In the genomic region with DNA sequence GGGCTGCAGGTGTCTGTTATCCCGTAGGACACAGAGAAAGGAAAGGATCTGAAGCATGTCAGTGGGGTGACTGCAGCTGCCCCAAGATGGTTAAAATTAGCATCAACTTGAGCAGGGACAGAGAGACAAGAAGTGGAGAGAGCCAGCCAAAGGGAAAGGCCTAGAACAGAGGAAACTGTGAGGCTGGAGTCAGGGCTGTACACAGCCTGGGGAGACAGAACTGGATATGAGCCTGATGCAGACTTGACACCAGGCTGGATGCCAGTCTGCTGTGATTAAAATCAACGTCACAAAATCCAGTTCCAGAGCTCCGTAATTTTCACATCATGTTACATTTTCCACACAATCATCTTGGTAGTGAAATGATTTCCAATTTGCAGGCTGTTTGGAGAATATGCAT, we compare ENCODE assay signal across 17 mouse cellular contexts. TPM values are rescaled to one million over a fixed set of nuclear protein-coding genes. Genes with fewer than 3 reads are reported as not detected.
DNase-seq lines count a peak whose midpoint lies in the region; ATAC-seq lines count a peak whose summit lies in the region.
"Had no signal": no experiment of that assay in that cellular context is flagged by ENCODE, and none has a peak within 500 bp of the region (broad histone marks: within the 10 kb centered on the region; RNA-seq: fewer than 3 reads in every experiment).

No protein-coding gene starts in this region.

- H3K9ac ChIP-seq in forebrain, embryonic 15.5 days (replicated peaks) = no peak overlapping the region
- H3K9ac ChIP-seq in forebrain, embryonic 12.5 days = no peak overlapping the region
- H3K9ac ChIP-seq in forebrain, embryonic 16.5 days (replicated peaks; ENCODE audit: low read depth, low read length) = no peak overlapping the region
- H3K9ac ChIP-seq: hindbrain, embryonic 14.5 days; intestine, embryonic 15.5 days had no signal

- no peak for ATAC-seq in forebrain, embryonic 15.5 days (replicated peaks)
- ATAC-seq in forebrain, embryonic 12.5 days (ENCODE audit: low FRiP score) = no peak
- ATAC-seq in forebrain, embryonic 16.5 days = peak; percentile 69
- ATAC-seq: intestine, embryonic 15.5 days had no signal

- no peaks in the 10 kb centered on the region for H3K9me3 ChIP-seq in forebrain, embryonic 15.5 days
- H3K9me3 ChIP-seq in forebrain, embryonic 12.5 days = no peaks in the 10 kb centered on the region
- H3K9me3 ChIP-seq in forebrain, embryonic 16.5 days (ENCODE audit: control insufficient read depth, low read length) = no peaks in the 10 kb centered on the region
- H3K9me3 ChIP-seq: G1E; heart, embryonic 10.5 days; intestine, embryonic 15.5 days had no signal

- no peaks in the 10 kb centered on the region for H3K36me3 ChIP-seq in forebrain, embryonic 15.5 days
- no peaks in the 10 kb centered on the region for H3K36me3 ChIP-seq in forebrain, embryonic 12.5 days (replicated peaks)
- H3K36me3 ChIP-seq in forebrain, embryonic 16.5 days (ENCODE audit: control insufficient read depth, insufficient read depth) = no peaks in the 10 kb centered on the region
- H3K36me3 ChIP-seq: G1E; heart, embryonic 10.5 days; hindbrain, embryonic 10.5 days; intestine, embryonic 15.5 days had no signal

- WGBS in forebrain, embryonic 15.5 days = 71% methylated on average over 3 of the region's 3 CpGs
- WGBS in forebrain, embryonic 12.5 days = 84% methylated on average over 3 of the region's 3 CpGs
- 59% methylated on average over 3 of the region's 3 CpGs for WGBS in forebrain, embryonic 16.5 days

- H3K4me3 ChIP-seq in forebrain, embryonic 15.5 days = no peak overlapping the region
- H3K4me3 ChIP-seq in forebrain, embryonic 12.5 days (replicated peaks) = no peak overlapping the region
- H3K4me3 ChIP-seq in forebrain, embryonic 16.5 days (replicated peaks; ENCODE audit: low read length) = no peak overlapping the region
- H3K4me3 ChIP-seq: heart, embryonic 10.5 days; hindbrain, embryonic 10.5 days; intestine, embryonic 15.5 days had no signal

- no peak overlapping the region for H3K4me2 ChIP-seq in forebrain, embryonic 15.5 days (replicated peaks)
- H3K4me2 ChIP-seq in forebrain, embryonic 12.5 days = no peak overlapping the region
- H3K4me2 ChIP-seq in forebrain, embryonic 16.5 days (ENCODE audit: low read length) = no peak overlapping the region
- H3K4me2 ChIP-seq: hindbrain, embryonic 14.5 days; intestine, embryonic 15.5 days had no signal

- DNase-seq in retina, postnatal 1 day = peak; percentile 21
- no peak for DNase-seq in retina, embryonic 14.5 days (ENCODE audit: low spot score)
- no peak for DNase-seq in adrenal gland, adult (ENCODE audit: inconsistent age in 2 of 2, low spot score in 1 of 2)
- DNase-seq: adrenal gland, postnatal 10 days; cerebellum, adult 18-20 months; cerebellum, adult 9-11 months; cerebellum, postnatal 36 days; gastrocnemius, postnatal 10 days; kidney, adult 18-20 months had no signal

- H3K27ac ChIP-seq in forebrain, embryonic 15.5 days (replicated peaks) = peak overlapping the region; percentile 28; the same call in 1 of the 2 replicates
- no peak overlapping the region for H3K27ac ChIP-seq in forebrain, embryonic 12.5 days
- no peak overlapping the region for H3K27ac ChIP-seq in forebrain, embryonic 16.5 days (ENCODE audit: low read length)
- H3K27ac ChIP-seq: heart, embryonic 10.5 days; hindbrain, embryonic 10.5 days; hindbrain, embryonic 14.5 days; intestine, embryonic 15.5 days had no signal

- no peaks in the 10 kb centered on the region for H3K4me1 ChIP-seq in forebrain, embryonic 15.5 days
- H3K4me1 ChIP-seq in forebrain, embryonic 12.5 days = no peaks in the 10 kb centered on the region
- H3K4me1 ChIP-seq in forebrain, embryonic 16.5 days (replicated peaks; ENCODE audit: control insufficient read depth, insufficient read depth, low read length) = peaks cover 6% of the 10 kb centered on the region
- H3K4me1 ChIP-seq: hindbrain, embryonic 10.5 days; intestine, embryonic 15.5 days had no signal

- no peaks in the 10 kb centered on the region for H3K27me3 ChIP-seq in forebrain, embryonic 15.5 days
- H3K27me3 ChIP-seq in forebrain, embryonic 12.5 days = no peaks in the 10 kb centered on the region
- H3K27me3 ChIP-seq in forebrain, embryonic 16.5 days (replicated peaks; ENCODE audit: control insufficient read depth, insufficient read depth, low read length) = no peaks in the 10 kb centered on the region
- H3K27me3 ChIP-seq: intestine, embryonic 15.5 days had no signal

RNA-seq across cellular contexts. Expression of a gene that starts 31.9 kb away (rescaled TPM):
- polyA plus RNA-seq in forebrain, embryonic 15.5 days (2015; fragmentation: Nextera tagmentation; extraction: Ambion mirVana) = 4.0 and 5.5 TPM in 2 replicates
- polyA plus RNA-seq in forebrain, embryonic 12.5 days (2016; fragmentation: Nextera tagmentation; extraction: Ambion mirVana) = 5.7 and 5.9 TPM in 2 replicates
- 2.9 and 3.6 TPM in 2 replicates for polyA plus RNA-seq in forebrain, embryonic 16.5 days (2015; fragmentation: Nextera tagmentation; extraction: Ambion mirVana)
- polyA plus RNA-seq: G1E had no signal
